Mouse (Mus musculus): ENCODE results near the gene Sft2d2. TPM values are rescaled to one million over a fixed set of nuclear protein-coding genes. Genes with fewer than 3 reads are reported as not detected.

The Sft2d2 gene
- 20.9 and 21.4 TPM in 2 replicates for polyA plus RNA-seq (2012; rRNA removed)

GRCm38 (mm10) chr1:165193880-165194661 is at the start of gene Sft2d2:
Sft2d2 (minus strand) TSS chr1:165194438.
- TF ChIP-seq CTCF (IDR thresholded peaks at IDR 0.05; ENCODE audit: extremely low read depth, insufficient read depth, low read length) (no peak), POLR2A (IDR thresholded peaks at IDR 0.05; ENCODE audit: extremely low read depth, insufficient read depth, low read length) (no peak)
- Histone ChIP-seq H3K4me1 (ENCODE audit: control insufficient read depth, insufficient read depth, low read length) (peaks cover 6% of the 10 kb centered on the region; the same call in 1 of the 2 replicates), H3K27ac (ENCODE audit: insufficient read depth, low read length) (peak within 1 kb of the TSS; percentile 88), H3K4me3 (ENCODE audit: insufficient read depth, low read length) (peak within 1 kb of the TSS; percentile 85)

- Histone ChIP-seq H3K27ac (ENCODE audit: insufficient read depth, low read length) (peak within 1 kb of the TSS; percentile 67), H3K4me1 (ENCODE audit: control insufficient read depth, insufficient read depth, low read length) (peaks cover 3% of the 10 kb centered on the region), H3K4me3 (ENCODE audit: insufficient read depth, low read length) (peak within 1 kb of the TSS; percentile 95)
- TF ChIP-seq CTCF (IDR thresholded peaks at IDR 0.05; ENCODE audit: extremely low read depth, insufficient read depth, low read length) (no peak), POLR2A (IDR thresholded peaks at IDR 0.05; ENCODE audit: extremely low read depth, insufficient read depth, low read length) (peak; percentile 81)
These were observed 42.4 kb upstream of the Sft2d2 start, which contains the start of gene Tiprl for GRCm38 (mm10) chr1:165236321-165237298. Tiprl (minus strand) TSS chr1:165236996.

DNA sequence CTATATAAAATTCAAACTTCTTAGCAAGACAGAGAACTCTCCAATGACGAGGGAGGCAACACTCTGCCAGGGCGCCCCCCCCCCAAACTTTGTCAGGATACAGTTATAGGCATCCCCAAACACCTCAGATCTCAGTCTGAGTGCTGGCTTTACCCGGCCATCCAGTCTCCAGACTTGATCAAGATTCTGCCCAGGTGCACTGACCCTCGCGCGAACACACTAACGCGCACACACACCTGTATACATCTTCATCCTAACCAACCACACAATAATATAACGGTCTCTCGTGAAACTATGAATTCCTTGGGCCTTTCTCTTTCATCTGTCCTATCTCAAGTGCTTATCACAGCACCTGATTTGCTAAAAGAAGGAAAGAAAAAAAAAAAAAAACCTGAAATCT is 41.6 kb upstream of the Sft2d2 start:
- Histone ChIP-seq H3K27ac (ENCODE audit: insufficient read depth, low read length) (no peak overlapping the region), H3K4me3 (ENCODE audit: insufficient read depth, low read length) (peak overlapping the region; percentile 95), H3K4me1 (ENCODE audit: control insufficient read depth, insufficient read depth, low read length) (peaks cover 3% of the 10 kb centered on the region)
- no peak for TF ChIP-seq CTCF (IDR thresholded peaks at IDR 0.05; ENCODE audit: extremely low read depth, insufficient read depth, low read length)
- TF ChIP-seq POLR2A (IDR thresholded peaks at IDR 0.05; ENCODE audit: extremely low read depth, insufficient read depth, low read length), result no peak

GRCm38 (mm10) chr1:165233806-165234205 is 39.6 kb upstream of the Sft2d2 start:
- Histone ChIP-seq H3K27ac (ENCODE audit: insufficient read depth, low read length) (no peak overlapping the region), H3K4me1 (ENCODE audit: control insufficient read depth, insufficient read depth, low read length) (peaks cover 3% of the 10 kb centered on the region), H3K4me3 (ENCODE audit: insufficient read depth, low read length) (no peak overlapping the region)
- no peak for TF ChIP-seq POLR2A (IDR thresholded peaks at IDR 0.05; ENCODE audit: extremely low read depth, insufficient read depth, low read length)
- TF ChIP-seq CTCF (IDR thresholded peaks at IDR 0.05; ENCODE audit: extremely low read depth, insufficient read depth, low read length), result no peak

- Histone ChIP-seq H3K4me1 (ENCODE audit: control insufficient read depth, insufficient read depth, low read length) (peaks cover 2% of the 10 kb centered on the region; the same call in 1 of the 2 replicates), H3K4me3 (ENCODE audit: insufficient read depth, low read length) (no peak overlapping the region), H3K27ac (ENCODE audit: insufficient read depth, low read length) (no peak overlapping the region)
- TF ChIP-seq CTCF (IDR thresholded peaks at IDR 0.05; ENCODE audit: extremely low read depth, insufficient read depth, low read length) (0 out of 2 replicates have a peak, but pooled peaks have one; percentile 5), POLR2A (IDR thresholded peaks at IDR 0.05; ENCODE audit: extremely low read depth, insufficient read depth, low read length) (no peak)
These were observed 36.5 kb upstream of the Sft2d2 start for GRCm38 (mm10) chr1:165230691-165231090.

DNA sequence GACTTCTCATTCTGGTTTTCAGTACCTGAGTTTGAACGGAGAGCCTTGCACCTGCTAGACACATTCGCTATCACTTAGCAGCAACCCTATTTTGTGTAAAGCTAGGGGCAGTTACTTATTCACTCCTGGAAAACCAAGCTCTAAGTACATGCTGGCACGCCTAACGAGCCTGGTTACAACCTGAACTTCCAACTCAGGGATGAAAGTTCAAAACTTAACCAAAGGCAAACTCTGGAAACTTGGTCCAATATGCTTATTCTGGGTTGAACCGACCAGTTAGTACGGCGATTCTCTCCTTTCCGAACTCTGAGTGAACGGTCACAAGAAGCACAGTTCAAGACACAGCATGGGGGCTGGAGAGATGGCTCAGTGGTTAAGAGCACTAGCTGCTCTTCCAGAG is 35.3 kb upstream of the Sft2d2 start:
- H3K27ac ChIP-seq (ENCODE audit: insufficient read depth, low read length), result no peak overlapping the region
- TF ChIP-seq POLR2A (IDR thresholded peaks at IDR 0.05; ENCODE audit: extremely low read depth, insufficient read depth, low read length), result no peak
- TF ChIP-seq CTCF (IDR thresholded peaks at IDR 0.05; ENCODE audit: extremely low read depth, insufficient read depth, low read length), result no peak
- no peak overlapping the region for H3K4me3 ChIP-seq (ENCODE audit: insufficient read depth, low read length)
- H3K4me1 ChIP-seq (ENCODE audit: control insufficient read depth, insufficient read depth, low read length), result no peaks in the 10 kb centered on the region

DNA sequence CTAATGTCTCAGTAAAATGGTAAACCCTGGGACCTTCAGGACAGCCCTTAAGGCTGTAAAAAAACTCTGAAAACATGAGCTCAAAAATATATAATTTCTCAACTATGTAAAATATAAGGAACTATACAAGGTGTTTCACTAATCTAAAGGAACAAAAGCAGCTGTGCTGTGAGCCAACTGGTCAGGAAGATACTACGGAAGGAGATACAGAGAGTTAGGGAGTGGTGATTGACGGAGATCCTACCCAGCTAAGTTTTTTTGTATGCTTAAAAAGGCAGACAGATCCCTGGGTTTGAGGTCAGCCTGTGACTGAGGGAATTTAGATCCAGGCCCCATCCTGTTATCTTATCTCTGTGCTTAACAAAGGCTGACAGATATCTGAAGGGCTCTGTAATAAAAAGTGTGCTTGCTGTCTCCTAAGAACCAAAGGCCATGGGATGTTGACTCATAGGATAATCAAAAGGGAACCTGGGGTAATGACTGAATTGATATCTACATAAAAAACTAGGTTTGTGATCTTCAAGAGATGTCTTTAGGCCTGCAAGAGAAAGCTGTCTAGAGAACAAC is 22.9 kb upstream of the Sft2d2 start:
- no peaks in the 10 kb centered on the region; the same call in 1 of the 2 replicates for H3K4me1 ChIP-seq (ENCODE audit: control insufficient read depth, insufficient read depth, low read length)
- TF ChIP-seq POLR2A (IDR thresholded peaks at IDR 0.05; ENCODE audit: extremely low read depth, insufficient read depth, low read length) (no peak), CTCF (IDR thresholded peaks at IDR 0.05; ENCODE audit: extremely low read depth, insufficient read depth, low read length) (no peak)
- H3K27ac ChIP-seq (ENCODE audit: insufficient read depth, low read length), result no peak overlapping the region
- H3K4me3 ChIP-seq (ENCODE audit: insufficient read depth, low read length), result no peak overlapping the region

- TF ChIP-seq POLR2A (IDR thresholded peaks at IDR 0.05; ENCODE audit: extremely low read depth, insufficient read depth, low read length) (no peak), CTCF (IDR thresholded peaks at IDR 0.05; ENCODE audit: extremely low read depth, insufficient read depth, low read length) (no peak)
- Histone ChIP-seq H3K4me1 (ENCODE audit: control insufficient read depth, insufficient read depth, low read length) (no peaks in the 10 kb centered on the region; the same call in 1 of the 2 replicates), H3K4me3 (ENCODE audit: insufficient read depth, low read length) (no peak overlapping the region), H3K27ac (ENCODE audit: insufficient read depth, low read length) (no peak overlapping the region)
These were observed 21.6 kb upstream of the Sft2d2 start for GRCm38 (mm10) chr1:165215831-165216230.

DNA sequence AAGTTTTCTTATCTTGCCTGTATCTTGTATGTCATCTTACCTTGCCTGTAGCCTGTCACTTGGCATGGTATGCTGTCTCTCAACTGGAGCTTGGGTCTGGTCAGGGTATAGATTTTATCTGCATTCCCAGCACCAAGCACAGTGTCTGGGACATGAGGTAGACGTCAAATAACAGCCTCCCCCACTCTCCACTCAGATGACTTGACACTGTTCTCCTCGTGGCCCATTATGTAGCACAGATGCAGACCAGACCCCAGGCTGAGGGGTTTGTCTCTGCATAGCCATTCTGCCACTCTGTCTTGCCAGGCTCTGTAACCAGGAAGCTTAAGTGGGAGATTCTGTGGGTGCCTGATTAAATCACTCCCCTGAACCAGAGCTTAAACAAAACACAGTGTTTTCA is 11.4 kb upstream of the Sft2d2 start:
- Histone ChIP-seq H3K4me1 (ENCODE audit: control insufficient read depth, insufficient read depth, low read length) (no peaks in the 10 kb centered on the region), H3K27ac (ENCODE audit: insufficient read depth, low read length) (no peak overlapping the region), H3K4me3 (ENCODE audit: insufficient read depth, low read length) (no peak overlapping the region)
- TF ChIP-seq POLR2A (IDR thresholded peaks at IDR 0.05; ENCODE audit: extremely low read depth, insufficient read depth, low read length) (no peak), CTCF (IDR thresholded peaks at IDR 0.05; ENCODE audit: extremely low read depth, insufficient read depth, low read length) (no peak)
